Comparison of ENCODE assay signal across 36 mouse cellular contexts in the genomic region with DNA sequence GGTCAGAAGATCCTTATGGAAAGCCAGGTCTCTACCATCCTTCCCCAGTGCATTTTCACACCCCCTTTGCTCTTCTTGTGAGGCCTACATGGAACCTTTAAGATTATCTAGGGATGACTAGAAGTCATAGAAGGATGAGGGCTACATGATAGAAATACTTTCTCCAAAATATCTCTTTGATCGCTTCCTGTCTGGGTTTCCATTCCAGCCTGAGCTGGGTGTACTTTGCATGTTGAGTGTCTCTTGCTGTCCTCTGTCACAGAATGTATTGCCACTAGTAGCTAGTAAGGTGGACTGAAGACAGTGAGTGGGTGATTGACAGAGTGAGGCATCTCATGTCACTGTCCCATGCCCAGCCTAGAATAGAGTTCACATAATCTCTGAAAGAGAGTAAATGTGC. TPM values are rescaled to one million over a fixed set of nuclear protein-coding genes. Genes with fewer than 3 reads are reported as not detected.
"Had no signal": no experiment of that assay in that cellular context is flagged by ENCODE, and none has a peak within 500 bp of the region (broad histone marks: within the 10 kb centered on the region; RNA-seq: fewer than 3 reads in every experiment).

No protein-coding gene starts in this region.

- H3K4me1 ChIP-seq: limb, embryonic 13.5 days; limb, embryonic 15.5 days; liver, embryonic 12.5 days; liver, embryonic 13.5 days; liver, embryonic 15.5 days; lung, embryonic 15.5 days; midbrain, embryonic 10.5 days; midbrain, embryonic 12.5 days; midbrain, embryonic 13.5 days; midbrain, embryonic 15.5 days; neural tube, embryonic 12.5 days had no signal

- H3K4me3 ChIP-seq: left cerebral cortex, adult 2 months; limb, embryonic 10.5 days; limb, embryonic 12.5 days; limb, embryonic 13.5 days; limb, embryonic 15.5 days; liver, embryonic 12.5 days; liver, embryonic 13.5 days; liver, embryonic 15.5 days; lung, embryonic 15.5 days; megakaryocyte, embryonic 14.5 days; midbrain, embryonic 10.5 days; midbrain, embryonic 12.5 days; midbrain, embryonic 13.5 days; midbrain, embryonic 15.5 days; myocyte; neural tube, embryonic 12.5 days had no signal

- H3K9me3 ChIP-seq: limb, embryonic 10.5 days; limb, embryonic 12.5 days; limb, embryonic 13.5 days; limb, embryonic 15.5 days; liver, embryonic 12.5 days; liver, embryonic 13.5 days; liver, embryonic 15.5 days; lung, embryonic 15.5 days; megakaryocyte, embryonic 14.5 days; midbrain, embryonic 10.5 days; midbrain, embryonic 12.5 days; midbrain, embryonic 13.5 days; midbrain, embryonic 15.5 days; neural tube, embryonic 12.5 days had no signal

- H3K9ac ChIP-seq: limb, embryonic 12.5 days; limb, embryonic 13.5 days; limb, embryonic 15.5 days; liver, embryonic 12.5 days; liver, embryonic 13.5 days; liver, embryonic 14.5 days; liver, embryonic 15.5 days; liver, postnatal 0 days; lung, embryonic 14.5 days; lung, embryonic 15.5 days; midbrain, embryonic 12.5 days; midbrain, embryonic 13.5 days; midbrain, embryonic 15.5 days; neural tube, embryonic 12.5 days had no signal

- H3K27ac ChIP-seq: left cerebral cortex, adult 2 months; limb, embryonic 10.5 days; limb, embryonic 12.5 days; limb, embryonic 13.5 days; limb, embryonic 15.5 days; liver, embryonic 12.5 days; liver, embryonic 13.5 days; liver, embryonic 14.5 days; liver, embryonic 15.5 days; lung, embryonic 15.5 days; macrophage; midbrain, embryonic 10.5 days; midbrain, embryonic 12.5 days; midbrain, embryonic 13.5 days; midbrain, embryonic 15.5 days; neural tube, embryonic 12.5 days had no signal

- ATAC-seq: liver, embryonic 12.5 days; liver, postnatal 0 days; lung, postnatal 0 days; midbrain, embryonic 13.5 days; midbrain, embryonic 15.5 days; midbrain, embryonic 16.5 days had no signal

- DNase-seq: left cerebral cortex, postnatal 4 days; liver; liver, embryonic 13.5 days; liver, postnatal 0 days; lung, adult 18-20 months; lung, adult 2 months; lung, embryonic 14.5 days; lung, postnatal 10 days; lung, postnatal 14 days; lung, postnatal 36 days; lung, postnatal 4 days; midbrain, embryonic 14.5 days had no signal

- H3K36me3 ChIP-seq: limb, embryonic 10.5 days; limb, embryonic 12.5 days; limb, embryonic 13.5 days; limb, embryonic 15.5 days; liver, embryonic 12.5 days; liver, embryonic 13.5 days; liver, embryonic 15.5 days; lung, embryonic 15.5 days; midbrain, embryonic 10.5 days; midbrain, embryonic 12.5 days; midbrain, embryonic 13.5 days; midbrain, embryonic 15.5 days; neural tube, embryonic 12.5 days had no signal

- H3K4me2 ChIP-seq: limb, embryonic 12.5 days; limb, embryonic 13.5 days; limb, embryonic 15.5 days; liver, embryonic 11.5 days; liver, embryonic 12.5 days; liver, embryonic 13.5 days; liver, embryonic 15.5 days; lung, embryonic 14.5 days; lung, embryonic 15.5 days; midbrain, embryonic 12.5 days; midbrain, embryonic 13.5 days; midbrain, embryonic 15.5 days; neural tube, embryonic 12.5 days had no signal

- H3K27me3 ChIP-seq: limb, embryonic 12.5 days; limb, embryonic 13.5 days; limb, embryonic 15.5 days; liver, embryonic 12.5 days; liver, embryonic 13.5 days; liver, embryonic 15.5 days; lung, embryonic 15.5 days; megakaryocyte, embryonic 14.5 days; midbrain, embryonic 12.5 days; midbrain, embryonic 13.5 days; midbrain, embryonic 15.5 days; neural tube, embryonic 12.5 days had no signal

RNA-seq across cellular contexts. Expression of a gene that starts 36.6 kb away (rescaled TPM):
- total RNA-seq: left cerebral cortex, postnatal 36 days; left cerebral cortex, postnatal 4 days; liver, adult 2 months had no signal
- polyA plus RNA-seq: limb, embryonic 12.5 days; limb, embryonic 13.5 days; liver, adult 2 months; liver, embryonic 12.5 days; liver, embryonic 13.5 days; liver, embryonic 15.5 days; lung, embryonic 14.5 days; lung, embryonic 16.5 days; lung, postnatal 0 days; macrophage; myocyte; neural tube, embryonic 11.5 days; neural tube, embryonic 12.5 days had no signal
